ENCODE assay signal across 17 mouse cellular contexts in genomic region chr10:94811907-94812851, GRCm38 (mm10).
DNase-seq lines count a peak whose midpoint lies in the region; ATAC-seq and TF ChIP-seq lines count a peak whose summit lies in the region.
"Had no signal": no experiment of that assay in that cellular context is flagged by ENCODE, and none has a peak within 500 bp of the region (broad histone marks: within the 10 kb centered on the region; RNA-seq: fewer than 3 reads in every experiment).

No protein-coding gene starts in this region.

- 75% methylated on average over 17 of the region's 17 CpGs for WGBS in forebrain, embryonic 11.5 days
- 48% methylated on average over 17 of the region's 17 CpGs for WGBS in hindbrain, embryonic 15.5 days
- WGBS in midbrain, embryonic 16.5 days: 49% methylated on average over 17 of the region's 17 CpGs

- no peak overlapping the region for H3K4me3 ChIP-seq in layer of hippocampus, adult 2 months
- no peak overlapping the region for H3K4me3 ChIP-seq in forebrain, embryonic 11.5 days (ENCODE audit: low read depth, low read length)
- no peak overlapping the region for H3K4me3 ChIP-seq in hindbrain, embryonic 15.5 days
- H3K4me3 ChIP-seq in midbrain, embryonic 16.5 days (ENCODE audit: low read depth, low read length): no peak overlapping the region
- H3K4me3 ChIP-seq: erythroblast, embryonic 14.5 days; heart, embryonic 12.5 days; liver, embryonic 13.5 days; myocyte had no signal

- no peak overlapping the region for H3K9ac ChIP-seq in forebrain, embryonic 11.5 days (ENCODE audit: low read length)
- no peak overlapping the region for H3K9ac ChIP-seq in hindbrain, embryonic 15.5 days
- 0 out of 2 replicates have a peak overlapping the region, but pooled peaks have one; percentile 32 for H3K9ac ChIP-seq in midbrain, embryonic 16.5 days (ENCODE audit: low read depth, low read length)
- H3K9ac ChIP-seq: heart, embryonic 12.5 days; liver, embryonic 13.5 days had no signal

- H3K36me3 ChIP-seq in forebrain, embryonic 11.5 days (ENCODE audit: control insufficient read depth, insufficient read depth, low read length): no peaks in the 10 kb centered on the region
- no peaks in the 10 kb centered on the region for H3K36me3 ChIP-seq in hindbrain, embryonic 15.5 days
- H3K36me3 ChIP-seq in midbrain, embryonic 16.5 days (ENCODE audit: control insufficient read depth, insufficient read depth, low read length): peaks cover 7% of the 10 kb centered on the region; the same call in 1 of the 2 replicates
- H3K36me3 ChIP-seq: liver, embryonic 13.5 days had no signal

- peak overlapping the region; percentile 53; the same call in 1 of the 2 replicates for H3K27ac ChIP-seq in layer of hippocampus, adult 2 months
- H3K27ac ChIP-seq in forebrain, embryonic 11.5 days (ENCODE audit: low read depth, low read length): no peak overlapping the region
- H3K27ac ChIP-seq in hindbrain, embryonic 15.5 days (replicated peaks): no peak overlapping the region
- peak overlapping the region; percentile 50 for H3K27ac ChIP-seq in midbrain, embryonic 16.5 days (ENCODE audit: low read length)
- H3K27ac ChIP-seq: liver, embryonic 13.5 days had no signal

- TF ChIP-seq CTCF in layer of hippocampus, adult 2 months (conservative IDR thresholded peaks at IDR 0.05): no peak

- no peaks in the 10 kb centered on the region for H3K9me3 ChIP-seq in forebrain, embryonic 11.5 days (ENCODE audit: control insufficient read depth, low read length)
- H3K9me3 ChIP-seq in hindbrain, embryonic 15.5 days: no peaks in the 10 kb centered on the region
- H3K9me3 ChIP-seq in midbrain, embryonic 16.5 days (replicated peaks; ENCODE audit: control insufficient read depth, low read length, poor library complexity, severe bottlenecking): no peaks in the 10 kb centered on the region
- H3K9me3 ChIP-seq: heart, embryonic 12.5 days; liver, embryonic 13.5 days had no signal

- H3K27me3 ChIP-seq in forebrain, embryonic 11.5 days (ENCODE audit: control insufficient read depth, insufficient read depth, low read length): no peaks in the 10 kb centered on the region
- H3K27me3 ChIP-seq in hindbrain, embryonic 15.5 days: no peaks in the 10 kb centered on the region
- no peaks in the 10 kb centered on the region for H3K27me3 ChIP-seq in midbrain, embryonic 16.5 days (ENCODE audit: control insufficient read depth, insufficient read depth, low read depth, low read length)
- H3K27me3 ChIP-seq: heart, embryonic 12.5 days; liver, embryonic 13.5 days; Patski had no signal

- peak; percentile 56 for ATAC-seq in forebrain, embryonic 11.5 days (replicated peaks; ENCODE audit: low FRiP score)
- ATAC-seq in hindbrain, embryonic 15.5 days (ENCODE audit: low FRiP score, low read depth): peak; percentile 29; the same call in 1 of the 2 replicates
- peak; percentile 69 for ATAC-seq in midbrain, embryonic 16.5 days
- ATAC-seq: Patski had no signal

- peak; percentile 32 to 54 for DNase-seq in layer of hippocampus, adult 2 months (ENCODE audit: low spot score in 2 of 2)
- DNase-seq in layer of hippocampus, adult 9-10 months (ENCODE audit: low spot score): no peak
- no peak for DNase-seq in forebrain, embryonic 11.5 days (ENCODE audit: low spot score)
- no peak for DNase-seq in cerebellum, postnatal 4 days (ENCODE audit: low spot score in 2 of 2)
- no peak for DNase-seq in heart, adult 9 months (ENCODE audit: low spot score in 2 of 2)
- no peak for DNase-seq in spleen, postnatal 4 days (ENCODE audit: low spot score in 2 of 2)
- DNase-seq: gastrocnemius, postnatal 10 days; kidney, postnatal 10 days; left cerebral cortex, postnatal 4 days; liver, embryonic 13.5 days; lung, postnatal 14 days had no signal

- H3K4me1 ChIP-seq in forebrain, embryonic 11.5 days (replicated peaks; ENCODE audit: control insufficient read depth, insufficient read depth, low read length): no peaks in the 10 kb centered on the region; the same call in 1 of the 2 replicates
- 0 out of 2 replicates have a peak, but pooled peaks cover 5% of the 10 kb centered on the region for H3K4me1 ChIP-seq in hindbrain, embryonic 15.5 days (replicated peaks)
- H3K4me1 ChIP-seq in midbrain, embryonic 16.5 days (ENCODE audit: control insufficient read depth, insufficient read depth, low read length): peaks cover 20% of the 10 kb centered on the region

- no peak overlapping the region for H3K4me2 ChIP-seq in forebrain, embryonic 11.5 days (ENCODE audit: low read depth, low read length, severe bottlenecking)
- H3K4me2 ChIP-seq in hindbrain, embryonic 15.5 days: no peak overlapping the region
- no peak overlapping the region for H3K4me2 ChIP-seq in midbrain, embryonic 16.5 days (ENCODE audit: low read length)
- H3K4me2 ChIP-seq: heart, embryonic 12.5 days; liver, embryonic 13.5 days had no signal

Comparison
In these comparisons a context has a peak if more than half of its experiments do, and no peak if none do; other contexts are left out.
1. DNase-seq: peak in layer of hippocampus, adult 2 months (2 of 2); none in layer of hippocampus, adult 9-10 months (single experiment), forebrain, embryonic 11.5 days (single experiment), cerebellum, postnatal 4 days (0 of 2), heart, adult 9 months (0 of 2) and spleen, postnatal 4 days (0 of 2).
2. H3K27ac ChIP-seq: peak in layer of hippocampus, adult 2 months (single experiment) and midbrain, embryonic 16.5 days (single experiment); none in forebrain, embryonic 11.5 days (single experiment) and hindbrain, embryonic 15.5 days (single experiment).
3. Peak in every context shown above with its lines, with median percentiles within 50 percentile points of each other: ATAC-seq.